Mouse (Mus musculus) liver, embryonic 13.5 days (tissue): ENCODE data around the gene Unc50. TPM values are rescaled to one million over a fixed set of nuclear protein-coding genes. Genes with fewer than 3 reads are reported as not detected.

Experiments used
- ATAC-seq: fragments of 200-750 bp; cut with Nextera tagmentation; 2 replicates; pipeline ENCODE4 v1.8.0; 2017; ENCODE audit warnings: low read depth, mild to moderate bottlenecking, moderate number of reproducible peaks, moderate library complexity
- DNase-seq: peaks from one replicate; pipeline ENCODE4 v3.0.0; 2022
- H3K27ac ChIP-seq: fragments of 300-500 bp; sonication (generic); 2 replicates; pipeline ENCODE4 v1.5.1; 2015; ENCODE audit warnings: moderate library complexity, mild to moderate bottlenecking, inconsistent platforms
- H3K27me3 ChIP-seq: fragments of 300-500 bp; sonication (generic); 2 replicates; pipeline ENCODE4 v1.6.1; 2015; ENCODE audit warnings: mild to moderate bottlenecking, inconsistent platforms
- H3K36me3 ChIP-seq: fragments of 300-500 bp; sonication (generic); 2 replicates; pipeline ENCODE4 v1.6.1; 2015; ENCODE audit warnings: mild to moderate bottlenecking, inconsistent platforms
- H3K4me1 ChIP-seq: fragments of 300-500 bp; sonication (generic); replicated peaks from 2 replicates; pipeline ENCODE4 v1.6.1; 2015; ENCODE audit warnings: inconsistent platforms
- H3K4me2 ChIP-seq: fragments of 300-500 bp; sonication (generic); 2 replicates; pipeline ENCODE4 v1.6.1; 2015; ENCODE audit warnings: inconsistent platforms, mild to moderate bottlenecking, moderate library complexity
- H3K4me3 ChIP-seq: fragments of 300-500 bp; sonication (generic); replicated peaks from 2 replicates; pipeline ENCODE4 v1.5.1; 2015; ENCODE audit warnings: mild to moderate bottlenecking, inconsistent platforms
- H3K9ac ChIP-seq: fragments of 300-500 bp; sonication (generic); 2 replicates; pipeline ENCODE4 v1.6.1; 2015; ENCODE audit warnings: mild to moderate bottlenecking, inconsistent platforms
- H3K9me3 ChIP-seq: fragments of 300-500 bp; sonication (generic); replicated peaks from 2 replicates; pipeline ENCODE4 v1.6.1; 2016; ENCODE audit warnings: inconsistent platforms
- WGBS: fragments of 180-500 bp; shearing (Covaris S2); methylation state at CpG from one replicate; pipeline ENCODE4 v1.1.7; 2015; ENCODE audit not compliant: insufficient replicate concordance; 5-methylcytosine and 5-hydroxymethylcytosine counted together
- polyA plus RNA-seq: library from polyadenylated mRNA; unstranded; fragments of >200 nt; fragmentation: Nextera tagmentation; extraction: Ambion mirVana; gene quantifications from 2 replicates; pipeline ENCODE4 v1.2.1, GENCODE M21; 2015

The Unc50 gene
- polyA plus RNA-seq = 86.7 and 87.2 TPM in 2 replicates

GRCm38 (mm10) chr1:37429366-37430296 is at the start of gene Unc50, which contains the start of gene Coa5:
Unc50 (plus strand) TSS chr1:37430139.
Coa5 (minus strand) TSS chr1:37430103.
- Histone ChIP-seq H3K27me3 (no peaks in the 10 kb centered on the region), H3K9ac (peak within 1 kb of the TSS; percentile 89), H3K9me3 (no peaks in the 10 kb centered on the region), H3K27ac (peak within 1 kb of the TSS; percentile 85), H3K36me3 (peaks cover 46% of the 10 kb centered on the region), H3K4me1 (peaks cover 59% of the 10 kb centered on the region), H3K4me2 (peak within 1 kb of the TSS; percentile 90), H3K4me3 (peak within 1 kb of the TSS; percentile 80)
- peak; percentile 91 for DNase-seq
- peak; percentile 96 for ATAC-seq
- WGBS = 1% methylated on average over 57 of the region's 57 CpGs

- Histone ChIP-seq H3K4me3 (no peak overlapping the region), H3K27ac (no peak overlapping the region), H3K9ac (no peak overlapping the region), H3K4me2 (no peak overlapping the region), H3K36me3 (no peaks in the 10 kb centered on the region), H3K9me3 (no peaks in the 10 kb centered on the region), H3K27me3 (no peaks in the 10 kb centered on the region), H3K4me1 (no peaks in the 10 kb centered on the region)
- 74% methylated on average over 5 of the region's 5 CpGs for WGBS
- ATAC-seq (no peak), DNase-seq (no peak)
Measured at GRCm38 (mm10) chr1:37380913-37381312, 49.0 kb upstream of the Unc50 start.

DNA sequence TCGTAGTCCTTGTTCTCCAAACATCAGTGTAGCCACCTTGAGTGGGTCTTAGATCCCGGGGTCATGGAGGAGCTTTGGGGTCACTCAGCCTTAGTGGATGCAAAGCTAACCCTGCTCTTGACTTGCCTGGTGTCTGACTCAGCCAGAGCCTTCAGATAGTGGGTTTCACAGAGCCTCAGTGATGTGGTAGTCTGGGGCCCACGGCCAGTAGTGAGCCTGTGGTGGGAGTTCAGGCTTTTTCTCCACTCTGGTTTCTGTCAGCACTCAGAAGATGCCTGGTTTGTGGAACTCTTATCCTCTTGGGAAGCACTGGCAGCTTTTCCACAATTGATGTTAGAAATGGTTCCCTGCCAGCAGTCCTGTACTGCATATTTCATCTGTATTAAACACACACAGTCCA is 45.6 kb upstream of the Unc50 start:
- Histone ChIP-seq H3K4me1 (no peaks in the 10 kb centered on the region), H3K9me3 (no peaks in the 10 kb centered on the region), H3K4me3 (no peak overlapping the region), H3K27me3 (no peaks in the 10 kb centered on the region), H3K36me3 (no peaks in the 10 kb centered on the region), H3K9ac (no peak overlapping the region), H3K4me2 (no peak overlapping the region), H3K27ac (no peak overlapping the region)
- WGBS = 50% methylated on average over 3 of the region's 3 CpGs
- DNase-seq = no peak
- no peak for ATAC-seq

- no peaks in the 10 kb centered on the region for H3K36me3 ChIP-seq
- no peaks in the 10 kb centered on the region for H3K4me1 ChIP-seq
- ATAC-seq (no peak), DNase-seq (no peak)
- no peak overlapping the region for H3K4me3 ChIP-seq
- H3K4me2 ChIP-seq = no peak overlapping the region
- WGBS = 67% methylated on average over 7 of the region's 7 CpGs
- H3K9ac ChIP-seq = no peak overlapping the region
- H3K27me3 ChIP-seq = no peaks in the 10 kb centered on the region
- no peaks in the 10 kb centered on the region for H3K9me3 ChIP-seq
- no peak overlapping the region for H3K27ac ChIP-seq
Measured at GRCm38 (mm10) chr1:37386448-37386971, 43.4 kb upstream of the Unc50 start.

GRCm38 (mm10) chr1:37393174-37393573 is 36.8 kb upstream of the Unc50 start:
- H3K27ac ChIP-seq = no peak overlapping the region
- no peak overlapping the region for H3K4me2 ChIP-seq
- H3K4me3 ChIP-seq = no peak overlapping the region
- WGBS = 71% methylated on average over 5 of the region's 5 CpGs
- no peak for DNase-seq
- no peaks in the 10 kb centered on the region for H3K27me3 ChIP-seq
- no peak for ATAC-seq
- no peaks in the 10 kb centered on the region for H3K36me3 ChIP-seq
- H3K4me1 ChIP-seq = no peaks in the 10 kb centered on the region
- H3K9me3 ChIP-seq = no peaks in the 10 kb centered on the region
- no peak overlapping the region for H3K9ac ChIP-seq

GRCm38 (mm10) chr1:37396481-37396880 is 33.5 kb upstream of the Unc50 start:
- H3K27me3 ChIP-seq = no peaks in the 10 kb centered on the region
- no peaks in the 10 kb centered on the region for H3K4me1 ChIP-seq
- no peak overlapping the region for H3K9ac ChIP-seq
- H3K4me2 ChIP-seq = no peak overlapping the region
- ATAC-seq (no peak), DNase-seq (no peak)
- no peaks in the 10 kb centered on the region for H3K9me3 ChIP-seq
- no peaks in the 10 kb centered on the region for H3K36me3 ChIP-seq
- no peak overlapping the region for H3K4me3 ChIP-seq
- no peak overlapping the region for H3K27ac ChIP-seq
- 52% methylated on average over 1 of the region's 1 CpGs for WGBS

- Histone ChIP-seq H3K9ac (no peak overlapping the region), H3K4me1 (no peaks in the 10 kb centered on the region), H3K9me3 (no peaks in the 10 kb centered on the region), H3K27me3 (no peaks in the 10 kb centered on the region), H3K4me3 (no peak overlapping the region), H3K4me2 (no peak overlapping the region), H3K36me3 (no peaks in the 10 kb centered on the region), H3K27ac (no peak overlapping the region)
- WGBS = 73% methylated on average over 3 of the region's 3 CpGs
- no peak for ATAC-seq
- DNase-seq = no peak
Measured at GRCm38 (mm10) chr1:37398961-37399360, 31.0 kb upstream of the Unc50 start.

- H3K4me3 ChIP-seq = no peak overlapping the region
- no peaks in the 10 kb centered on the region for H3K9me3 ChIP-seq
- no peak overlapping the region for H3K9ac ChIP-seq
- no peak overlapping the region for H3K27ac ChIP-seq
- DNase-seq (no peak), ATAC-seq (no peak)
- H3K27me3 ChIP-seq = no peaks in the 10 kb centered on the region
- no peaks in the 10 kb centered on the region for H3K4me1 ChIP-seq
- no peak overlapping the region for H3K4me2 ChIP-seq
- WGBS = 74% methylated on average over 8 of the region's 8 CpGs
- H3K36me3 ChIP-seq = no peaks in the 10 kb centered on the region
Measured at GRCm38 (mm10) chr1:37399734-37400133, 30.2 kb upstream of the Unc50 start.

GRCm38 (mm10) chr1:37401687-37402086 is 28.3 kb upstream of the Unc50 start:
- H3K4me2 ChIP-seq = no peak overlapping the region
- ATAC-seq (no peak), DNase-seq (peak; percentile 30)
- 44% methylated on average over 4 of the region's 4 CpGs for WGBS
- H3K36me3 ChIP-seq = no peaks in the 10 kb centered on the region
- no peak overlapping the region for H3K4me3 ChIP-seq
- no peaks in the 10 kb centered on the region for H3K27me3 ChIP-seq
- no peak overlapping the region for H3K27ac ChIP-seq
- H3K9ac ChIP-seq = no peak overlapping the region
- no peaks in the 10 kb centered on the region for H3K9me3 ChIP-seq
- no peaks in the 10 kb centered on the region for H3K4me1 ChIP-seq

DNA sequence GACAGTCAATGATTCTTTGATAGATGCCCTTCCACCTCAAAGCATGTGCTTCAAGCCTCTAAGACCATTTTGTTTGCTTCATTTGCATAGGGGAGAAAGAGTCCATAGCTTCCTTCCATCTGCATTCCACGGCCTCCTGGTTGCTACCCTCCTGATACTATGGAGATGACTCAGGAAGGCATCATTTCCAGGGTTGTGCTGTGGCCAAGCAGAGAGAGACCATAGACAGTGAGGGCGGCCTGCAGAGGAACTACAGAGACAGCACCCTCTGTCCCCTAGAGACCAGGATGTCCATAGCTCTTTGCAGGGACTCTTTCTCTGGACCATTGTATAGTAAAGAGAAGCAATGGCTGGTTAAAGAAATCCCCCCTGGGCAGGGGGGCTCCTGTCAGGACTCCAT is 24.8 kb upstream of the Unc50 start:
- no peak for ATAC-seq

GRCm38 (mm10) chr1:37407228-37407627 is 22.7 kb upstream of the Unc50 start:
- H3K4me3 ChIP-seq = no peak overlapping the region
- H3K4me2 ChIP-seq = no peak overlapping the region
- H3K27ac ChIP-seq = no peak overlapping the region
- WGBS = 65% methylated on average over 8 of the region's 8 CpGs
- no peaks in the 10 kb centered on the region for H3K9me3 ChIP-seq
- no peaks in the 10 kb centered on the region for H3K27me3 ChIP-seq
- no peak overlapping the region for H3K9ac ChIP-seq
- no peak for DNase-seq
- H3K4me1 ChIP-seq = 0 out of 2 replicates have a peak, but pooled peaks cover 3% of the 10 kb centered on the region
- no peaks in the 10 kb centered on the region for H3K36me3 ChIP-seq
- ATAC-seq = no peak

More for the DNA sequence above, 24.8 kb upstream of the Unc50 start:
- Histone ChIP-seq H3K4me2 (no peak overlapping the region), H3K27ac (no peak overlapping the region), H3K9me3 (no peaks in the 10 kb centered on the region), H3K4me1 (0 out of 2 replicates have a peak, but pooled peaks cover 3% of the 10 kb centered on the region), H3K9ac (no peak overlapping the region), H3K36me3 (no peaks in the 10 kb centered on the region), H3K27me3 (no peaks in the 10 kb centered on the region), H3K4me3 (no peak overlapping the region)
- no peak for DNase-seq
- 50% methylated on average over 2 of the region's 2 CpGs for WGBS
